Mouse (Mus musculus) cerebellum, postnatal 36 days (tissue): ENCODE data around the gene Fggy.

ENCODE experiments used
- DNase-seq, 2 experiments: peaks; one replicate each; pipeline ENCODE4 v3.0.0; 2021 to 2022; ENCODE audit warnings: mixed read lengths in 2 of 2

Gene Fggy

DNA sequence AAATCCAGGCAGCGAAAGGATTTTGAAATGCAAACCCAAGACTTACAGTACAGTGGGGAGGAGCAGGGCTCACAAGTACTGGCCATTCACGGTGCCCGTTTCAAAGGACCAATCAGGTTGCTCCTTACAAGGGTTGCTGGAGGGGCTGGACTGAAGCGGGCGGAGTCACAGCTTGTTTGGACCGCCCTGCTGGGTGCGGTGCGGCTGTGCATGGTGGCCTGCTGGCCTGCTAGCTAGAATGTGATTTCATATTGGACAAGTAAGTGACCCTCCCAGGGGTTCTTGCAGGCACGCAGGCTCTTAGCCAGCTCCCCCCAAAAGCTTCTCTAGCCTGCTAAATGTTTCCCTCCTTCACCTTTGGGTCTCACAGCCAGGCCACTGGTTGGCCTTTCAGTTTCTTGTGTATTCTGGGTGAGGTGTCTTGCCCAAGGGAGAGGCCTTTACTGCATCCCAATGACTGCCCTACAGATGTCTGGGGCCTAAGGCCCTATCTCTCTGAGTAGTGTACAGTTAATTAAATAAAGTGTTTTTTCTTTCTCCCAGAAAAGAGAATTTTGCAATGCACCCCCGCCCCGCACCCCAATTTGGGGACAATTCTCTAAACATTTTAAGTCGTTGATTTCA lies at the start of gene Fggy:
Gene Fggy (plus strand): TSS at position 175 of the 624 bp plus-strand sequence.
- peak; percentile 96 to 98 for DNase-seq

DNA sequence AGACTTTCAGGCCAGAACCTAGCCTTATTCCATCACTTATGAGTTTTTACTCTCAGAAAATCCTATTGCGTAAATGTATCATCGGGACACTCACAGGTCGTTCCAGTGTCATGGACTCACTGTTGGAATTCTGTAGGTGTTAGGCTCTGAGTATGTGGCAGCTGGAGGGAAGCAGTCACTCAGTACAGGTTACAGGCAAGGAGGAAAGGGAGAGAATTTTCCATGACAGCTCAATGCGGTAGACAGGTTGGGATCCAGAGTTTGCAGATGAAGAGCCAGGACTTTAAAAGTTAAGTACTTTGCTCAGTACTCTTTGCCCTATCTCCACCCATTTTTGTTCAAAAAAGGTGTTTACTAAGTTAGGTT lies 49.4 kb upstream of the Fggy start:
- no peak for DNase-seq

DNA sequence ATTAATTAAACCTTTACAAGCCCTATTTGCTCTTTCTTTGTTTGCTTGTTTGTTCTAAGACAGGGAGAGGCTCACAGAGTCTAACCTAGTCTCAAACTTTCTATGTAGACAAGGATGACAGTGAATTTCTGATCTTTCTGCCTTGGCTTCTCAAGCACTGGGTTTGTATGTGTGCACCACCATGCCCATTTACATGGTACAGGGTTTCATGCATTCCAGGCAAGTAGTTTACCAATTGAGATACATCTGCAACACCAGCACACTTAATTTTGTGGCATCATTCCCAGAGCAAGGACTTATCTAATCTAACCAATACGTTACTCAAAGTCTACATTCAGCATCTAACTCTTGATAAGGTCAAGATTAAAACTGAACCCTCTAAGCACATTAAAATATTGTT lies 38.9 kb upstream of the Fggy start:
- DNase-seq: no peak

DNA sequence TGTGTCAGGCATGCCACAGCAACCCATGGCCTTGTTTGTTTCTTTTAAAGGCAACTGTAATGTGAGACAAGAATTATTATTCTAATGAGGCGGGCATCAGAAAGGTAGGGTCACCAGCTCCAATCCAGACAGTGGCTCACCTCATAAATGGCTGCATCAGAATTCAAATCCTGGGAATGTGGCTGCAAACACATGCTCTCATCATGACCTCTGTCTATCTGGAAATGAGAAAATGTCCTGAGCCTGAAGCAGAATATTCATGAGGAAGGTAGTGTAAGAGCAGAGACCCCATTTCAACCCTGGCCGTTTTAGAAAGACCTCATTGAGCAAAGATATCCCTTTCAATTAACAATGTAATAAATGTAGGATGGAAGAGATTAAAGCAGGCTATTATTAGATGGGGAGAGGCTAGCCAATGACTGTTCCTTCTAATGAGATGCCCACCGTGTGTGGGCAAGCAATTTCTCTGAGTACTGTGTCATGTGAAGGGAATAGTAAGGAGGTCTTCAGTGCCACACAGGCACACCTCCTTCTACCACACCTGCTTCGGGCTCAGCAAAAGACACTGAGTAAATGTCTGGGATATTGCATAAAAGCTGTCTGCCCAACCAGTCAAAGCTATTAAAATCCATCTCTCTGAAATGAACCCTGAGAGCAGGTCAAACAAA lies 37.2 kb upstream of the Fggy start:
- DNase-seq: no peak

DNA sequence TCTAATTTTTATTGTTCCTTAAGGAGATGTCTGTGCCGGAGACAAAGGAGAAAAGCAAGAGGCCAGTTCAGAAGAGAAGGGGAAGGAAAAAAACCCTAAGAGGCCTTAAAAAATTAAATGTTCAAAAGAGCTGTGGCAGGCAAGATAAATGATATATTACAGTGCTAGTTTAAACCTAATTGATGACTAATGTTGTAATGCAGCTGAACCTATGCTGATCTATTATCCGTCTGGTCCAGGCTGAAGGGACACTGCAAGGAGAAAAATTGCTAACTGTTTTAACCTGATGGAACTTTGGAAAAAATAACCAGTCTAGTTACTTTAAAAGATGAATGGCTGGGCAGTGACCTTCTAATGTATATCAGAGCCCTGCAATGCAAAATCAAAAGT lies 36.7 kb upstream of the Fggy start:
- no peak for DNase-seq

DNA sequence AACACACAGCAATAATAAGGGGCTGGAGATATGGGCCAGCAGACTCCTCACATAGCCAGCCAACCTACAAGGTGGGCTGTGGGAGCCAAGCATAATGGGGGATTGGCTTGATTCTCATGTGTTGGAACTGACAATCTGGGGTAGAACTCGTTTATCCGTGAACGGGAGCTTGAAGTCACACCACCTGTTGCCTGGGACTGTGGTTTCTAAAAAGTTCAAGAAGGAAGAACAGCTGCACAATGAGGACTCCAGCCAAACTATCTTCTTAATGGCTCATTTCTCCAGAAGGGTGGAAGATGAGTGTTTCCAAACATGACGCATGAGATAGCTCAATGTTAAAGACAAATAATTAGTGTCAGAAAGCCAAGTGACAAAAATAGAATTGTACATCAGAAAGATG lies 30.7 kb upstream of the Fggy start:
- DNase-seq: no peak

DNA sequence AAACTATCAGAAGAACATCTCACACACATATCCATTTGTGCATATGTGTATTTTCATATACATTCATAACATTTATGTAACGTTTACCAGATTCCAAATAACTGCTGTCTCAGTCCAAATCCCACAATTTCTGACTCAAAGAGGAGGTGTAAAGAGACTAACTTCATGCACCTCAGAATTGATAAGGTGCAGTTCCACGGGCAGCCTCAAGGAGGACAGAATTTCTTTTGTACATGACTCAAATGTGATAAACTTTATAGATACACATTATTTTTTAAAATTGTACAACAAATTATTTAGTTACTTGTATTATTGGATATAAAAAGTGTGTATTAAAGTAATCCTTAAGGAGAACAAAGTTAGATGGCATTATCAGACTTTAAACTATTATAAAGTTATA lies 26.6 kb upstream of the Fggy start:
- no peak for DNase-seq

DNA sequence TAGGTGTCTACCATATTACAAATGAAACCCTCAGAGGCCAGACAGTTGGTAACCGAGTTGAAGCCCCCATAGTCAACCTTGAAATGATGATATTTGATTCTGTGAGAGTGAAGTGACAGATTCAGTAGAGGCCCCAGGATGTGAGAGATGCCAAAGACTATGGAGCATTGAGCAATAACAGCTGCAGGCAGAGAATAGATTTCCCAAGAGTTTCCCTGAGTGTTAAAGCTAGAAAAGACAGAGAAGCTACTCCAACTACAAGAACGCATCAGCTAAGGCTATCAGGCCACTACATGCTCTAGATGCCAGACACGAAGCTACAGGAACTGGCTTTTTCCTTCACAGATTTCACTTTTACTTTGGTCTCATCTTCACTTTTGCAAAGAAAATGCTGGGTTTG lies 23.4 kb upstream of the Fggy start:
- no peak for DNase-seq

DNA sequence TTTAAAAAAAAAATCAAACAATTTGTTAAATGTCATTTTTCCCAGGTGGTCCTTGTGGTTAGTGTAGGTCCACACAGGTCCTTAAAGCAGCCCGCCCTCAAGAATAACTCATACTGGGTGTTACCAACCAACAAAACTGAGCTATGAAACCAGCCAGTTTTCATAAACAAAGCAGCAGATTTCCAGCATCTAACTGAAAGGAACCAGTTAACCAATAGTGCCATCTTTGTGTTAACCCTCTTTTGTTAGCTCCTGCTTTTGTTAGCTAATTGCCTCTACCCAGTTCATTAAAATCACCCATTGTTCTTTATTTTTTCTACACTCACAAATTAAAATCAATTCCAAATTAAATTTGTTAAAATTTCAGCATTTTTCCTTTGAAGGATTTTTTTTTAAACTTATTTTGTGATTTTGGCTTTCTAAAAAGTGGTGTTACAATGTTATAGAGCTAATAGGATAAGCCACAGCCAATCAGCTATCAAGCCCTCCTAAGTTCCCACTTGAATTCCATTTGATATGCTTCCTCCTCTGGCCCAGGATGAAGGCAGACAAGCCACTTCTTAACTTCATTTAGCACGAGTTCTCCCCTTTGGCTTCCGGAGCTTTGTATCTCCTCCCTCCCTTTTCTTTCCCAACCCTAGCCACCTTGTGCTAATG lies 15.8 kb upstream of the Fggy start:
- no peak for DNase-seq

DNA sequence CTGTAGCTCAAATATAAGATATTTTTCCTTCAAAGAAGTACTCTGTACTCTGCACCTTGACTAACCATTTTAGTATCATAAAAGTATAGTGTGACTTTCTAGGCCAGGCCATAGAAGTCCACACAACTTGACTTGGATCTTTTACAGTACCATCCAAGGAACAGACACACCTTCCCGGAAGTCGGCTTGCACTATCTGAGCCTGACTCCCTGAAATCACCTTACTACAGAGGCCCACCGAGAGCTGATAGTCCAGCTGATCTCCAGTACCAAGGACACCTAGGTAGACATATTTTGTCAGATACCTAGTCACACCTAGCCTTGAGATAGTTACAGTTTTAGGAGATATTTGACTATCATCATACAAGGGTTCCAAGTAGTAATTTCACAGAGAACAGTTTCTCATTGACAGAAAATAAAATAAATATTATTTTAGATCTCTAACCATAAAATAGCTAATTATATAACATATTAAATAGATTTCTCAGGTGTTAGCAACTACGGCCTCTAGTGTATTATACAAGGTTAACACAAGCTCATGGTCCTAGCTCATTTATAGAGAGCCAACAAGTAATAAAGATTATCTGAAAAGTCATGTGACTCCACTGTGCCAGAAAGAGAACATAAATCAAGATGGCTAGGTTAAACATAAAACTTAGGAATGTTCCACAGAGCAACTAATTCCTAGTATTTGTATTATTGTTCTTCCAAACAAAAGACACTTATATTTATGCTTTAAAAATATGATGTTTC lies 15.1 kb upstream of the Fggy start:
- DNase-seq: no peak

DNA sequence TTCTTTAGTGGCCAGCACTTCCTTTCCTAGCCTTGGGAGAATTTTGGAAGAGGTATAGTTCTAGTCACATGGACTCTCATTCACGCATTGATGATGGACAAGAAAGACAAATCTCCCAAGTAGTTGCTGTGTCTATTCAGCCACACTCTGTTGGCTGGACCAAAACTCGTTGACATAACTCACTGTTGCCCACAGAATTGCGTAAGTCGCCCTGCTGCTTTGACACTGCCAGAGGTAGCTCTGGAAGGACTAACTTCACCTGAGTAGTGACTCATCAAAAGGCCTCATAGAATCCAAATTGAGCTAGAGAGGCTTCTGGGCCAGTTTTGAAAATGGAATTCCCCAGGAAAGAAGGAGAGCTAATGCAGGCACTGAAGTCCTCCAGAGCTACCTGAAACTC lies 13.8 kb upstream of the Fggy start:
- no peak for DNase-seq

DNA sequence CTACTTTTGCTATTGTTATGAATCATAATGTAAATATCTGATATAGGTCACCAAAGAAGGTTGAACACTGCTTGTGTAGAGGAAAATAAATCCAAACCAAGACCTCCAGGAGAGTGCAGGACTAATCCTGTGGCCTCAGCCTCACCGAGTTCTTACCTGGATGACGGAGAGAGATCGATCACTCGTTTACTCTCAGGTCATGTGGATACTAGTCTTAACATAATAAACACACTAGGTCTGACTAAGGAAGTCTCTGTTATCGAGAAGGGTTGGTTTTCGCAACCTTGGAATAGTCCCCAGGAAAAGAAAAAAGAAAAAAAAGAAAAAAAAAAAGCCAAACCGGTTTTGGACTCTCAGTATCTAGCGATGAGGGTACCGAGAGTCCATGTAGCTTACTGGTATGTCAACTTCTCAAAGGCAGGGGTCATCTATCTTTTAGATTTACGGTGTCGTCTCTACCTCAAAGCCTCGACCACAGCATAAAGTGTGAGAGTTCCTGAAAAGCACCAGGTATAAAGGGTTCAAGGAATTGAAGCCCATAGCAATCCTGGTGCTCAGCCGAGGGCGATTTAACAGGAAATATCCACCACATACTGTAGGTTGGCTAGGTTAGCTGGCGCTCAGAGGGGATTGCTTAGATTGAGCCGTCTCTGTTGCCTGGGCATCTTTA lies 509 bp upstream of the Fggy start:
- no peak for DNase-seq

DNA sequence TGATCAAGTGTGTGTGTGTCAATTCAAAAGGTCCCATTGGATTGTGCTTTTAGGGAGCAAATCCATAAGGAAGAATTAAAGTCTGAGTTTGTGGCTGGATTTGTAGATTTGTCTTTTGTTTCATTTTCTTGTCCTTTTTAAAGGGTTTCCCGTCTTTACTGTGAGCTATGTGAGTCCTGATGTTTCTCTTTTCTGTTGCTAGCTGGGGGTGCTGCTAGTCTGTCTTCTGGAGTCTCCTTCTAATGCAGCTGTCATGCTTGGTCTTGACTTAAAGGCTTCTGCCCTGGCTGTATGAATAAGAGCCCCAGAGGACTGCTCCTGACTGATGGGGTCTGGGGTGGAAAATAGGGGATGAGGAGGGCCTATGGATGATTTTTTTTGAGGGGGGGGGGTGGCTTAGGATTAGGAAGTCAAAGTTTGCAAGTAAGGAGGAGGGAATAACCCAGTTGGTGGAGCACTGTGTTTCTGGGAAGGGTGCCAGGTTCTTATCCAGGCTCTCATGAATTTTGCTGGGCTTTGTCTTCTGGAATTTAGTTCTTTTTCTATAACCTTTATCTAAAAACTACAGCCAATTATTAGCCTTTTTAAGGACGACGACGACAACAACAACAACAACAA lies 1.1 kb downstream of the Fggy start:
- no peak for DNase-seq

DNA sequence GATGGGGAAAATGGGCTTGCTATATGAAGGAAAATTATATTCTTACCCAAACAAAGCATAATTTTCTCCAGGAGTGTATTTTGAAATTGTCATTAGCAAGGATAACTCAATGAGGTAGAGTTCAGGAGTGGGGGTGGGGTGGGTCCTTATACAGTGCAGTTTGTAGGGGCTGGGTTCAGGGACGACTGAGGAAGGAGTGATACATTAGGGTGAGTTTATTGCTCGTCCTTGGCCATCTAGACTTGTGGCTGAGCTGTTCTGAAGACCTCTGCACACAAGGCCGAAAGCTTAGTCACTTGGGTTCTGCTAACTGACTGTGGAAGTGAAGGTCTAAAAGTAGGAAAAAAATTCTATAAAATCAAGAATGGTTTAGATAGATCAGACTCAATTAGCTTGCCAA lies 14.3 kb downstream of the Fggy start:
- DNase-seq: no peak

DNA sequence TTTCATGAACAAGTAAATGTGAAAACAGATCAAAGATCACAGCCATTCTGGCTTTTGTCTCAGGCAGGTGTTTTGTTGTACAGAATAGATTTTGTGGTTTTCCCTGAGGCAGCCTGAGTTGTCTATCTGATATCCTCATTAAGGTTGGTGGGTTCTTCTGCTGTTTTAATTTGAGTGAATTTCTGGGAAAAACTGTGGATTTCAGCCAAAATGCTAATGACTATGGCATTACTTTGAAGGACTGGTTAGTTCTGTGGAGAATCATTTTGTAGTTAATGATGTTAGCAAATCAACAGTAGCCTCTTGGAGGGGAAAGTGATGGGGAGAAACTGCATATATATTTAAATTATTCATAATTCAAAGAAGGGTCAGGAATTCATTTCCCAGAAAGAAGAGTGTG lies 16.4 kb downstream of the Fggy start:
- DNase-seq: no peak

DNA sequence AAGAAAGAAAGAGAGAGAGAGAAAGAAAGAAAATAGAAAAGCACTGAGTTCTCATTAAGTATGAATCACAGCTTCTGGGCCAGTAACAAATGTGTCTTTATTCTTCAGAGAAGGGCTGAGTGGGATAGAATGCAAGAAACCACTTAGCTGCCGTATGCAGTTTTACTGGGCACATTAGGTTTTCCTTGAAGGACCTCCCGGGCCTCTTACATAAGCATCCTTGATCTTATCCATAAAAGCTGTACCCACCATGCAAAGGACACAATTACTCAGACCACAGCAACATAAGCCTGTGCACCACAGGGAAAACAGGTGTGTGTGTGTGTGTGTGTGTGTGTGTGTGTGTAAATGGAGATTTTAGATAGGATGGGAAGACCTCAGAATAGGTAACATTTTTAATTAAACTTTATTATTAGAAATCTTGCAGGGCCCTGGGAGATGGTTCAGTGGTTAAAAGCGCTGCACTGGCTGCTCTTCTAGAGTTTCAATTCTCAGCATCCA lies 18.2 kb downstream of the Fggy start:
- DNase-seq: no peak

DNA sequence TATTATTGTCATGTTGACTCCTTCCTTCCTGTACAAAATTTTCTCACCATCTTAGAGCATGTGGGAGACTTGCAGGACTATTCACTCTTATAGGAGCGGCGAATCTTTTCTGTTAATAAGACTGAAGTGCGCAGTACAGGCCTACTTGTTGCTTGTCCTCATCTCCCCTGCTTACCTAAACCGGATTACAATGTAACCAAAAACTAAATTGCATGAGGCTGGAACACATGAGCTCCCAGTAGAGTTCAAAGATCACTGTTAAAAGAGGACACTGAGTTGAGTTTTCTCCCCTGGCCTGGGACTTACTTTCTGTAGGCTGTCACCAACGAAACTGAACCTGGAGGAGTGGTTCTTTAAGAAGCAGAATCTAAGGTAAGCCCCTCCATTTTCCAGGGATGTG lies 21.9 kb downstream of the Fggy start:
- no peak for DNase-seq

DNA sequence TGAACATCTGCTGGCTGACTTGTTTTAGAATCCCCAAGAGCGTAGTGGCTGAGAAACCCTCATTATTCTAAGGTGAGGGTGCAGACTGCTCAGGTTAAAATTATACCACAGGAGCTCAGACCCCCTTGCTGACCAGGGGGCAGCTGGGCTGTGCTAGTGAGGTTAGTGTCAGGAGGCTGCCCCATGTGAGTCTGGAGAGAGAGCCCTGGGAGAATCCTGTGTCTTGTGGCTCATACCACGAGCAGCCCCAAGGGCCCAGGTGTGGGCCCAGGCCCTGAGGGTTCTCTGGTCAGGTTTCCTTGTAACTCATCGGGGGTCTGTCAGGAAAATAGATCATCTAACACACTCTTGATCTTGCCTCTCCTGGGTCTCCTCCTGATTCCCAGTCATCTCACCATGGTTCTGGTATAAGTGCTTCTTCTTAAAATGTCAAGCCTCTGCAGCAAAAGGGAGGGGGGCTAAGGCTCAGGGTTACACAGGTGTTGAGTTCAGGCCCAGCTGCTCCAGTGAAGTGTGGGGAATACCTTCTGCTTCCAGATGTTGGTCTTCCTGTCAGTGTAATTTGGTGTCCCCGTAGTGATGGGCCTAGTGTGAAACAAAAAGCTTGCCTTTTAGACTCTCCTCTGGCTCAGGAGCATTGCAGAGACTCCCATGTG lies 26.9 kb downstream of the Fggy start:
- no peak for DNase-seq

DNA sequence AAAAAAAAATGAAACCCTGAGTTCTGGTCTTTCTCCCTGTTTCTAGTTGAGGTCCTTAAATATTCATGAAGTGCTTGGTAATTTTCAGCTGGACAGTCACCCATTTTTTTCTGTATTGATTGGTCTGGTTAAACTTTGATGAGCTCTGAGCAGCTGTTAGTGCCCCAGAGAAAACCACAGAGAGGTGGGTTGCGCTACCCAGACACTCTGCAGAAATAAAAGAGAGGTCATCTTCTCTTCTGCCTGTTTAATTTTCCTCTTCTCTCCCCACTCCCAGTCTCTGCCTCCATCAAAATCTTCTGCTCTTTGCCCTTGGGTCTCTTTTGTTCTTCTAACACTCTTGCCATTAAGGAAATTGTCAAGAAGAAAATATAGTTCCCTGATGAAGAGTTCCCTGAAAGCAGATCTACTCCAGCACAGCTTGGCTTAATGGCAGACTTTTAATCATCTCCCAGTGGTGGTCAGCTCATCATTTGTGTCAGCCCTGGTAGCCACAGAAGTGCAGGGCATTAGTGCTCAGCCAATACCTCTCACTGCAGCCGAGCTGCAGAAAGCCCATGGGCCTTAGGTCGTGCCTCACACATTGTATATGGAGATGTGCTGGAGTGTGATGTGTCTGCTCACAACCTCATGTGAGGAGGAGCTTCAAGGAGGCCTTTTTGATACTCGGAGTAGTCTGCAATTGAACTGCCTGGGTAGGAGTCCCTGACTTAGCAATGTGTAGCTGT lies 29.1 kb downstream of the Fggy start:
- DNase-seq: no peak

DNA sequence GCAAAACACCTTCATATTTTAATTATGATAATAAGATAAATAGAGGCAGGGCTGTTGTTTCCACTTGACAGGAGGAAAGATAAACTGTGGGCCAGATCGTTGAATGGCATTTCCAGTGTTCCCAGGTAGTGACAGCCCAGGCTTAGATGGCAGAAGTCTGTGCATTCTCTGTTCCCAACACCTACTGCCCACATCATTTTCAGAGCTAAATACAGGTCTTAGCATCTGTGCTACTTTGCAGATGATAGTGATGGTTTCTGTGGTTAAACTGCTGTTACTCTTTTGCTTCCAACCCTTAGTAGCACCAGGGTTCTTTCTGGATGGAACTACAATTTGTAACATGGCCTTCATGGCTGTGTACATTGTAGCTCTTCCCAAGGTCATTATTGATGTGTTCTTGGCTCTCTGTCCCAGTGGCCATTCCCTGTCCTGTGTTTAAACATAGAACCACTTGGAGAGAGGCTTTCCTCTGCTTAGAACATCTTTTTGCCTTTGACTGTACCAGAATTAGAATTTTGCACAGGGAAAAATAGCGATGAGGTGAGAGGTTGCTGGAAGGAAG lies 31.5 kb downstream of the Fggy start:
- no peak for DNase-seq

DNA sequence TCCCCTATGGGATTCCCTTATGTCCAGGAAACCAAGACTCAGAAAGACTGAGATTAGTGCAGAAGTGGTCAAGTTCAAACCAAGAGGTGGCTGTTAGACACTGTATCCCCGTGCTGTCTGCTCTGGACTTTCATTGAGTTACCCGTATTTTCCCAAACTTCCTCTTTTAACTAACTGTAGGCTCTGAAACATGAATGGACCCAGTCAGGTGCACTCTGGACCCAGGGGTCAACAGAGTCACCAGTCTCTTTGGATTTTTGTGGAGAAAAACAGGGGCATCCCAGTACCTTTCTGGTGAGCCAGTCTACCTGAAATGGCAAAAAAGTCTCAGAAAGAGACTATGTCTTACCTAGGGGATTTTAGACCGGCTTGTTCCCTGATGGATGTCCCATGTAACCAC lies 33.6 kb downstream of the Fggy start:
- no peak for DNase-seq
